Mouse (Mus musculus) megakaryocyte-erythroid progenitor cell, adult 5-6 weeks (primary cell): ENCODE data around the gene Rgs7. TPM values are rescaled to one million over a fixed set of nuclear protein-coding genes. Genes with fewer than 3 reads are reported as not detected.

Source experiments
- ATAC-seq: replicated peaks from 2 replicates; pipeline ENCODE4 v1.8.0; 2016; ENCODE audit warnings: mild to moderate bottlenecking, inconsistent platforms; ENCODE audit not compliant: severe bottlenecking, poor library complexity, low FRiP score, low TSS enrichment
- total RNA-seq, 2 experiments: library from RNA; stranded (forward) in 1 of 2; stranded (reverse) in 1 of 2; fragments of 200-1000, 215-1000 nt in 1 of 2; fragments of >200 nt in 1 of 2; fragmentation: Nextera tagmentation in 1 of 2; gene quantifications; 2 replicates each; pipeline ENCODE4 v1.2.3; 2014 to 2017

Rgs7 gene
- total RNA-seq, 2 experiments from 2014 or later: not detected

GRCm38 (mm10) chr1:175433622-175434204 lies 58.6 kb downstream of the Rgs7 start:
- no peak for ATAC-seq

- no peak for ATAC-seq
These were observed 59.2 kb downstream of the Rgs7 start for GRCm38 (mm10) chr1:175433128-175433527.

DNA sequence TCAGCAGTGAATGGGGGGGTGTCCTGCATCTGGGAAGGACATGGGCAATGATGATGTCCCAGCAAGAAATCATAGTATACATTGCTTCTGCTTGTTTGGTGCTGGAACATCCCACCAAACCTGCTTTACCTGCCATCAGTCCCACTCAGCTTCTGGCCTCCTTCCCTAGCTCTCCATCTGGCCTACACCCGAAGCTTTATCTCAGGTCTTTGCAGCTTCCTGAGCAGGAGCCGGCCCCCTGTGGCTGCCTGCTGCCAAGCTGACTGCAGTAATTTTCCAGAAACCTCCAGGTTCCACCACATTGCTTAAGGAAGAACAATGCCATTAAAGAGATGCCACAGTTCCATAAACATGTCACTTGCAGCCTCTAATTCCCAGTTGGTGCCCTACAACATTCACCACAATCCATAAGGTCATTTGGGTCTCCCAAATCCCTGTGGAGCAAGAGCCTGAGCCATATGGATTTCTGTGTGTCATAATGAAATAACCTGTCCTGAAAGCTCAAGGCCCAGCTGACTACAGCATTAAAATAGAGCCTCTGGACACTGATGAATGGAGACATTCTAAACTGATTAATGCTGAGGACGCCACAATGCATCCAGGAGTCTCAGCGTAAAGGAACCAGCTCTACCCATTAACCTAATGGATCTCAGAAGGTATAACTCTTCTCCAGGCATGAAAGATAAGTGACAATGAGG lies 60.8 kb downstream of the Rgs7 start:
- ATAC-seq: no peak

DNA sequence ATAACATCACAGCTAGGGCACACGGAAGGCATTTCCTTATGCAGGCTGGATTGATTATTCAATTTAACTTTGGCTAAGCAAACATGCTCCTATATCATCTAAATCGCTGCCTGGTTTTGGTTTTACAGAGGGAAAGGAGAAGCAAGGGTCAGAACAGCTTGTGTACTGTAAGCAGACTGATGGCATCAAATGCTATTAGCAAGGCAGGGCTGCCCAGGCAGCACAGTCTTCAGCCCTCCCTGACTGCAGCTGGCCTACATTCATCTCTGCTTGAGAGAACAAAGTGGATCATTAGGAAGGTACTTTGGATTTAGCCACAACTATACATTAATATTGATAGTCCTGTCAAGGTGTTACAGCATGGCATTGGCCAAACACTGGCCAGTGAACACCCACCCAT lies 65.2 kb downstream of the Rgs7 start:
- ATAC-seq: no peak

- ATAC-seq: no peak
These were observed 65.9 kb downstream of the Rgs7 start for GRCm38 (mm10) chr1:175426393-175426792.

GRCm38 (mm10) chr1:175420883-175421282 lies 71.4 kb downstream of the Rgs7 start:
- no peak for ATAC-seq

DNA sequence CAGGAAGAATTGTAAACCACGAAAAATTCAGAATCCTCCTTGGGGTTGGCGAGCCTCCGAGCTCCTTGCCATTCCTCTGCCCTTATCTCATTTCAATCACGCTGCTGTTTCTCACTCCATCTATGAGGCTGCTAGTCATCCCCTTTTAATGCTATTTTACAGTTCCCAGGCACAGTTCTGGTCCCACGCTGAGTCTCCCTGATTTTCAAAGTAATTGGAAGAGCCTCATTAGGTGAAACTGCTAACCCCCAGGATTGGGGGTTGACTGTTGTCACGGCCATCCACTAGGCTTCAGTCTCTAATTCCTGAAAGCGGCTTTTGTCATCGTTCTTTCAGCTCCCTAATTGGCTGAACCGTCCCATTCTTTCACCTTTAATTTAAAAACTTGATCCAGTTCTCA lies 76.6 kb downstream of the Rgs7 start:
- ATAC-seq: no peak

DNA sequence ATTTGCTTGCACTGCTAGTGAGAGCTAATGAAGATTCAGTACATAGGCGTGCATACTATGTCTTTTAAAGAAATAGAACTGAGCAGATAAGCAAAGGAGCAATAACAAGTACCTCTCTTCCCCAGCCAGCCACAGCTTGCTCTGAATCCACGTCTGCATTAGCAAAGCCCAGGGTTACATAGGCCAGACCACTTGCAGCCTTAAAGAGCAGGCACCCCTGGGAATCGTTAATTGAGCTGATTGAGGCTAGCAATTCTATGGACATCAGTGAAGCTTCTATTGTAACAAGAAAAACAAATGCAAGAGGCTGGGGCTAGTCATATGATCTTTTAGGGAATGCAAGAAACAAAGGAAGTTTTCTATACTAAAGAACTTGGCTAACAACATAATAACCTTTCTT lies 81.9 kb downstream of the Rgs7 start:
- no peak for ATAC-seq

GRCm38 (mm10) chr1:175391894-175392293 lies 100.4 kb downstream of the Rgs7 start:
- ATAC-seq: no peak

- no peak for ATAC-seq
These were observed 103.0 kb downstream of the Rgs7 start for GRCm38 (mm10) chr1:175389250-175389649.

DNA sequence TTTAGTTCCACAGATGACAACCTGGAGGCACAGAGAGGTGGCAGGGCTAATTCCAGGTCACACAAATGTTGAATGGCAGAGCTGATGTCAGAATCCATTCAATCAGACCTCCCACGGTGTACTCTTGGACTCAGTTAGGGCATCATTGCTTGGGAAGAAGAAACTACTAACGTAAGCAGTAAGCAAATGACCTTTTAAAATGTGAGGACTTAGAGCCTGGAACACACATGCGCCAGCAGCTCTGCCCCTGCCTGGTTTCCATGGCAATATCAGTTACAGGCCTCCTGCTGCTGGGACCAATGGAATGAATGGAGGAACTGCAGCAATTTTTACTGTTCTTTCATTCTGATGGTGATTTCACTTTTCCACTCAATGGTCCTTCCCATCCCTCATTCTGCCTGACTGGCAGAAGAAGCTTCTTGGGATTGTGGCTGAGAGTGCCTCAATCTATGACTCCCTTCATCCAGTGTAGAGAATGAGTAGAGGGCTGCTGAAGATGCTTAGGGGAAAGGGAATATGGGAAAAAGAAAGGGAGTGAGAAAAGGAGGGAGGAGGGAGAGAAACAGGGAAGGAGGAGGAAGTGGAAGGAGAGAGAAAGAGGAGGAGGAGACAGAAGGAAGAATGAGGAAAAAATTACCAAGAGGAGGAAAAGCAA lies 106.6 kb downstream of the Rgs7 start:
- no peak for ATAC-seq

DNA sequence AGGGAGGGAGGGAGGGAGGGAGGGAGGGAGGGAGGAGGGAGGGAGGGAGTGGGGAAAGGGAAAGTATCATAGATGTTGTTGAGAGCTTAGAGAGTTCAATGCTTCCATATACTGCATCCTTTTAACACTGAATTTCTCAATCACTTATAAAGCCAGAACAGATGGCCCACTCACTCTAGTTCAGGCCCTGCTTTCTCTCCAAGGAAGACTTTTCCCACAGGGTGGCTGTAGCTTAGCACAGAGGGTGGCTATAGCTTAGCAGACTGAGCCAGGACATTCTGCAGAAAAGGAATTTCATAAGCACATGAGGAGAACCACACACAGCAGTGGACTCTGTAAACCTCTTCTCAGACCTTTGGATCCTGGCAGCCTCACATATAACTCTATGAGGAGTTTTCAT lies 119.7 kb downstream of the Rgs7 start:
- ATAC-seq: no peak

DNA sequence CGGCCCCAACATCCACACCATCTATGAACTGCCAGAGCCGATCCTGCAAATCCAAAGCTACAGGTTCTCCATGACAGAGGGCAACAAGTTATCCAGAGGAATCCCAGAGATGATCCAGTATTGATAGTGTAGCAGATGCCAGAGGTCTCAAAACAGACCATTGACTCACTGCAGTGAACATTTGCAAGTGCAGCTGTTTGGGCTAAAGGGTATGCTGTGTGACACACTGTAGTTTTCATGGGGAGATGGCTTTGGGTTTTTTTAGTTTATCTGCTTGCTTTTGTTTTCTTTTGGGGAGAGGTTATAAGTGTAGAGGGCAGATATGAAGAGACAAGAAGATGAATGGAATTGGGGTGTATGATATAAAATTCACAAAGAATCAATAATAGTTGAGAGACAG lies 124.2 kb downstream of the Rgs7 start:
- ATAC-seq: no peak

DNA sequence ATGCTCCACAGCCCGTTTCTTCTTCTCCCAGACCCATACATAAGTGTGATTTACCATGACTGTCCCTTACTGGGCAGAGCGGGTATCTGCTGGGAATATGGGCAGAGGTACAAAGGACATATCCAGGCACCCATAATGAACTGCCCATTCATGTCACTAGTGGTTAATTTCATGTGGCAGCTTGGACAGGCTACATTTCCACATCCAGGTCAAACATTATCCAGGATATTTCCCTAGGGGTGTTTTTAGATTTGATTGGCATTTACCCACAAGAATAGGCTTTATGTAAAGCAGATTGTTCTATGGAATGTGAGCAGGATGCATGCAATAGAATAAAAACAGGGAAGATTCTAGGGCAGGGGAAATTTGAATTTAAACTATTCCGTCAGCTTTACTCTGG lies 128.7 kb downstream of the Rgs7 start:
- ATAC-seq: no peak

GRCm38 (mm10) chr1:175359411-175360366 lies 132.6 kb downstream of the Rgs7 start:
- ATAC-seq: no peak

DNA sequence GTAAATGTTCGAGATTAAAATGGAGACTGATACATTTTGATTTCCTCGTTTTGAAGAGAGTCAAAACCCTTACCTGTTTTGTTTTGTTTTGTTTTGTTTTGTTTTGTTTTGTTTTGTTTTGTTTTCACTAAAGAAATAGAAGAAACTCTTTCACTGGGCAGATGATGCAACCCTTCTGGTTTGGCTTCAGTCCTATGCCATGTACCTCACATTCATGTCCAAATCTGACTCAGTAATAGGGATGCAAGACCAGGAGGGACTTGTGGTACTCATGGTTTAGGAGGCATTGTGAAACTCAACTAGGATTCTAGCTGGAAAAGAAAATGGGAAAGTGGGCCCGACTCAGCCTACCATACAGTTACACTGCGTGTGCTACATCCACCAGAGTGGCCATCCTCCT lies 139.4 kb downstream of the Rgs7 start:
- ATAC-seq: no peak

GRCm38 (mm10) chr1:175346162-175346561 lies 146.1 kb downstream of the Rgs7 start:
- no peak for ATAC-seq

DNA sequence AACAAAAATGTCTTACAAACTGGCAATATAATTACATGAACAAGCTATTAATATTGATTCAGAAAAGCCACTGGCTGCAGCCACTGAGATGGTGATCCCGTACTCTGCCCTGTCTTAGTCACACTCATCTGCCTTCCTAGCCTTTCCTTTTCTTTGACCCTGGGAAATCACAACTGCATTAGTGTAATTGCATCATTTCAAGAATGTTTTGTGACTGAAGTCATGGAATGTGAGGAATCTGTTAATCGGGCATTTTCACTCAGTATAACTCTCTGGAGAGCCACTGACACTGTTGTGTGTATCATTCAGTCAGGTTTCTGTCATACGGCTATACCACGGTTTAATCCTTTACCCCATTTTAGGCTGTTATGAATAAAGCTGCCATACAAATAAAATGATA lies 156.1 kb downstream of the Rgs7 start:
- no peak for ATAC-seq

DNA sequence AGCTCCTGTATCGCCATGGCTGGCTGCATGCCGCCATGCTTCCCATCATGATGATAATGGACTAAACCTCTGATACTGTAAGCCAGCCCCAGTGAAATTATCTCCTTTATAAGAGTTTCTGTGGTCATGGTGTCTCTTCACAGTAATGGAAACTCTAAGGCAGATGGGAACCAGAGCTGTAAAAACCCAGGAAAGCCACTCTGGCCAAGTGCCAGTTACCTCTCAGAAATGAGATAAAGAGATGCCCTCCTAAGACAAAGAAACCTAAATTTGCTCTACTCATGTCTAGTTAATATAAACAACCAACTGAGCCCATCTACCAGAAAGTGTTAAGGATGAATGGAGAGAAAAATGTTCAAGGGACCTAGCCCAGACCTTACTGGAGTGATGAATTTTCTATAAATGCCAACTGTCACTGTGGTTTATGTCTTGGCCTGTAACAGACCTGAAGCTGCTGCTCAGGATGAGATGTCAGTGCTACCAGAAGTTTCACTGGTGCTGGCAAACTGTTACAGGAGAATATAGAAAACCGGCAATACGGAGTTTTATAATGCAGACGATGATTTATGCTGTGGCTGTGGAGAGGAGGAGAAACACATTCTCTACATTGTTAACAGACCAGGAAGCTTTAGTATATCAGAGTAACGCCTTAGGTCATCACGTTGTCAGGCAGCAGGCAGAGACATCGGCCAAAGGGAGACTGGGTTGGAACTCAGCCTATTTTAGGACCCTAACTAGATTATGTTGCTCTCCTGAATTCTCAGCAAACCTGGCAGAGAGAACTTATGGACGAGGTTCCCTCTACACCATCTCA lies 159.1 kb downstream of the Rgs7 start:
- no peak for ATAC-seq
